Mouse (Mus musculus): ENCODE measurements around the gene Lrrc74a. TPM values are rescaled to one million over a fixed set of nuclear protein-coding genes. Genes with fewer than 3 reads are reported as not detected.
A peak's percentile ranks its signal among the peaks of the same experiment; 100 is the strongest.

Lrrc74a gene
- total RNA-seq, 2 experiments from 2014 or later, result not detected

- TF ChIP-seq CTCF (conservative IDR thresholded peaks at IDR 0.05), result no peak
- Histone ChIP-seq H3K4me3 (peak overlapping the region; percentile 26; the same call in 1 of the 2 replicates), H3K27ac (peak overlapping the region; percentile 87)
- peak; percentile 85 to 92 for DNase-seq (ENCODE audit: low spot score in 2 of 2)
Measured at GRCm38 (mm10) chr12:86699965-86700926, 33.9 kb upstream of the Lrrc74a start.

- TF ChIP-seq CTCF (conservative IDR thresholded peaks at IDR 0.05), result no peak
- H3K27ac ChIP-seq, result peak overlapping the region; percentile 87
Measured at GRCm38 (mm10) chr12:86700927-86701310, 33.2 kb upstream of the Lrrc74a start.

GRCm38 (mm10) chr12:86701491-86701890 lies 32.7 kb upstream of the Lrrc74a start:
- DNase-seq (ENCODE audit: low spot score in 2 of 2), result no peak
- H3K27ac ChIP-seq, result peak overlapping the region; percentile 87; the same call in 1 of the 2 replicates

More at GRCm38 (mm10) chr12:86700927-86701310, 33.2 kb upstream of the Lrrc74a start:
- no peak overlapping the region for H3K4me3 ChIP-seq
- DNase-seq (ENCODE audit: low spot score in 2 of 2), result no peak

GRCm38 (mm10) chr12:86702690-86703089 lies 31.5 kb upstream of the Lrrc74a start:
- TF ChIP-seq CTCF (conservative IDR thresholded peaks at IDR 0.05), result no peak
- DNase-seq (ENCODE audit: low spot score in 2 of 2), result no peak
- no peak overlapping the region for H3K27ac ChIP-seq
- no peak overlapping the region for H3K4me3 ChIP-seq

More at GRCm38 (mm10) chr12:86701491-86701890, 32.7 kb upstream of the Lrrc74a start:
- no peak for TF ChIP-seq CTCF (conservative IDR thresholded peaks at IDR 0.05)
- no peak overlapping the region for H3K4me3 ChIP-seq

GRCm38 (mm10) chr12:86705843-86706242 lies 28.3 kb upstream of the Lrrc74a start:
- TF ChIP-seq CTCF (conservative IDR thresholded peaks at IDR 0.05), result no peak

GRCm38 (mm10) chr12:86714026-86714425 lies 20.1 kb upstream of the Lrrc74a start:
- TF ChIP-seq CTCF (conservative IDR thresholded peaks at IDR 0.05), result peak; percentile 68
- Histone ChIP-seq H3K4me3 (no peak overlapping the region), H3K27ac (peak overlapping the region; percentile 28; the same call in 1 of the 2 replicates)
- no peak for DNase-seq (ENCODE audit: low spot score in 2 of 2)

More at GRCm38 (mm10) chr12:86705843-86706242, 28.3 kb upstream of the Lrrc74a start:
- H3K4me3 ChIP-seq, result no peak overlapping the region
- no peak overlapping the region for H3K27ac ChIP-seq
- no peak for DNase-seq (ENCODE audit: low spot score in 2 of 2)

- peak; percentile 60 to 83 for DNase-seq (ENCODE audit: low spot score in 2 of 2)
- Histone ChIP-seq H3K27ac (no peak overlapping the region), H3K4me3 (no peak overlapping the region)
- peak; percentile 92 for TF ChIP-seq CTCF (conservative IDR thresholded peaks at IDR 0.05)
Measured at GRCm38 (mm10) chr12:86715401-86715800, 18.8 kb upstream of the Lrrc74a start.

GRCm38 (mm10) chr12:86716962-86717361 lies 17.2 kb upstream of the Lrrc74a start:
- Histone ChIP-seq H3K27ac (no peak overlapping the region), H3K4me3 (no peak overlapping the region)
- DNase-seq (ENCODE audit: low spot score in 2 of 2), result no peak
- no peak for TF ChIP-seq CTCF (conservative IDR thresholded peaks at IDR 0.05)

- TF ChIP-seq CTCF (conservative IDR thresholded peaks at IDR 0.05), result no peak
- no peak overlapping the region for H3K27ac ChIP-seq
- H3K4me3 ChIP-seq, result no peak overlapping the region
- DNase-seq (ENCODE audit: low spot score in 2 of 2), result no peak
Measured at GRCm38 (mm10) chr12:86719961-86720639, 14.1 kb upstream of the Lrrc74a start.

GRCm38 (mm10) chr12:86721453-86721852 lies 12.7 kb upstream of the Lrrc74a start:
- no peak for DNase-seq (ENCODE audit: low spot score in 2 of 2)
- no peak for TF ChIP-seq CTCF (conservative IDR thresholded peaks at IDR 0.05)
- Histone ChIP-seq H3K27ac (no peak overlapping the region), H3K4me3 (no peak overlapping the region)

GRCm38 (mm10) chr12:86724300-86724699 lies 9.9 kb upstream of the Lrrc74a start:
- peak overlapping the region; percentile 68 for H3K27ac ChIP-seq
- no peak overlapping the region for H3K4me3 ChIP-seq

GRCm38 (mm10) chr12:86725706-86726105 lies 8.5 kb upstream of the Lrrc74a start:
- Histone ChIP-seq H3K4me3 (peak overlapping the region; percentile 85), H3K27ac (peak overlapping the region; percentile 58)
- peak in 1 of 2 experiments; percentile 27 for DNase-seq (ENCODE audit: low spot score in 2 of 2)
- TF ChIP-seq CTCF (conservative IDR thresholded peaks at IDR 0.05), result no peak

More at GRCm38 (mm10) chr12:86724300-86724699, 9.9 kb upstream of the Lrrc74a start:
- no peak for TF ChIP-seq CTCF (conservative IDR thresholded peaks at IDR 0.05)
- peak in 1 of 2 experiments; percentile 33 for DNase-seq (ENCODE audit: low spot score in 2 of 2)

GRCm38 (mm10) chr12:86726120-86726640 lies 8.0 kb upstream of the Lrrc74a start, which contains the start of gene Angel1:
Gene Angel1 (minus strand): TSS chr12:86726460.
- DNase-seq (ENCODE audit: low spot score in 2 of 2), result peak; percentile 95 to 96
- TF ChIP-seq CTCF (conservative IDR thresholded peaks at IDR 0.05), result peak; percentile 43
- H3K4me3 ChIP-seq, result peak within 1 kb of the TSS; percentile 85
- H3K27ac ChIP-seq, result peak within 1 kb of the TSS; percentile 58
